Mouse (Mus musculus): ENCODE measurements around the gene Tgfb1i1.

Tgfb1i1 gene

DNA sequence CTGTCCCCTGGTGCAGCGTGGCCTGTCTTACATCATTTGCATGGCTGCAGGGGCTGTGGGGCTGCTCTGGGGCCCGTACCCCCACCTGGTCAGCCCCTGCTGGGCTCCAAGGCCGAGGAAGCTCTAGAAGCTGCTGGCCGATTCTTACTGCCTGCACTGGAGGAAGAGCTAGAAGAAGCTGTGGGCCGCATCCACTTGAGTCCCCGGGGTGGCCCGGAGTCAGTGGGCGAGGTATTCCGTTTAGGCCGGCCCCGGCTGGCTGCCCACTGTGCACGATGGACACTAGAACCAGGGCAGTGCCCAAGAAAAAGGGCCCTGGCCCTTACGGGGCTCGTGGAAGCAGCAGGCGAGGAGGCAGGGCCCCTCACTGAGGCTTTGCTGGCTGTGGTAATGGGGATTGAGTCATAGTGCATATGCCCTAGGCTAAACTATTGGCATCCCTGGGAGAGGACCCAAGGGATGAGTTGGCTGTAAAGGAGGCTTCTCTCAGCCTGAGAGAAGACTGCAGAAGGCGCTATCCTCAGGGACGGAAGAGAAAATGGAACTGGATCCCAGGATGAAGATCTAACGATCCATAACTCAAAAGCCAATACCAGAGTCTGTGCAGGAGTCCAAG lies 2.1 kb upstream of the Tgfb1i1 start:
- no peak for DNase-seq (ENCODE audit: low read depth, low spot score)

DNA sequence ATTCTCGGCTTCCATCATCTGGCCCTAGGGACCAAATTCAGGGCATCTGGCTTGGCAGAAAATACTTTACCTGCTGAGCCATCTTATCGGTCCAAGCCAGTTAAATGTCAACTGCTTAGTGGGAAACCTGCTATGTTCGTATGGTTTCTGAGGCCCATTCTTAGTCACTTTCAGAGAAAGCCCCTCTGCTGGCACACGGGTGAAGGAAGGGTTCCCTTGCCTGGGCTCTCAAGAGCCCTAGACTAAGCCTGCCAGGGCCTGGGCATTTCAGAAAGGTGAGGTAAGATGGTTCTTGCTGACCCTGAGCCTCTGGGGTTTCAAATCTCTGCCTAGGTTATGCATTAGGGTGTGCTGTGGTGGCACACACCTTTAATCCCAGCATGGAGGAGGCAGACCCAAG lies 1.1 kb upstream of the Tgfb1i1 start:
- no peak for DNase-seq (ENCODE audit: low read depth, low spot score)

DNA sequence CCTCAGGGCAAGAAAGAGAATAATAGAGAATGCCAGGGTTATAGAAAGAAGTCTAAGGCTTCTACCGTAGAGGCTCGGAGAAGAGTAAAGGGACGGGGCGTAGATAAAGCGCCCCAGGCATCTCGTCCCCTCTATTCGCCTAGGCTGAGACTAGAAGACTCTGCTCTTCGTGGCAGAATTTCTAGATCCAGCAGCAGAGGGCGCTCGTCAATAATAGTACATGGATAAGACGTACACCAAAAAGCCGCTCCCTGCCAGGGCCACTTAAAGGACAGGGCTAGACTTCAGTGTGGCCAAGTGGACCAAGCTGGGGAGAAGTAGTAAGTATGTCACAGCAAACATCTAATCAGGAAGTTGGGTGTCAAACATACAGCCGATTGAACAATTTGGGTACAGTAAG lies 831 bp downstream of the Tgfb1i1 start:
- peak; percentile 71 for DNase-seq (ENCODE audit: low read depth, low spot score)

DNA sequence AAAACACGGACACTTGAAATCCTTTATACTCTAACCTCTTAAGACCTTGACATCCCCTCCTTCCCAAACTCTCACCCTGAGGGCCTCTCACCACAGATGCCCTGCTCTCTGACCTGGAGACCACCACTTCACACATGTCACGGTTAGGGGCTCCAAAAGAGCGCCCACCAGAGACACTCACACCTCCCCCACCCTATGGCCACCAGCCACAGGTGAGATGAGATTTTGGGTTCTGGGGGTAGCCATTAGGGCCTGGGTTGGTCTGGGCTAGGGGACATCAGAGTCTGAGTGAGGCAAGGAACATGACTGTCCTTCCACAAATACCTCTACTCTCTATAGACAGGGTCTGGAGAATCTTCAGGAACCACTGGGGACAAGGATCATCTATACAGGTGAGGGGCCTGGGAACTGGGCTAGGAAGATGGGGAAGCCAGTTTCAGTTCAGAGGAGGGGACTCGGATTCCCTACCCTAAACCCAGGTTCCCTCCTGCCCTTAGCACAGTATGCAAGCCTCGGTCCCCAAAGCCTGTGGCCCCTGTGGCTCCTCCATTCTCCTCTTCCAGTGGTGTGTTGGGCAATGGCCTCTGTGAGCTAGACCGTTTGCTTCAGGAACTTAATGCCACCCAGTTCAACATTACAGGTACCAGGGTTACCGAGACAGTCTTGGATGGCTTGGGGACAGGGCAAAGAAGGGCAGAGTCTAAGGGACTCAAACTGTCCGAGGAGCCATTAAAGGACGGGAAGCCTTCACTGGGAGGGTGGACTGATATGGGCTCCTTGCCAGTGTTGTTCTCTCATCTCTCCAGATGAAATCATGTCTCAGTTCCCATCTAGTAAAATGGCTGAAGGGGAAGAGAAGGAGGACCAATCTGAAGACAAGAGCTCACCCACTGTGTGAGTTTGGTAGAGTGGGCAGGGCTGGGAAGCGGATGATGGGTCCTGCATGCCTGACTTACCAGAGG lies 1.8 kb downstream of the Tgfb1i1 start:
- no peak for DNase-seq (ENCODE audit: low read depth, low spot score)

DNA sequence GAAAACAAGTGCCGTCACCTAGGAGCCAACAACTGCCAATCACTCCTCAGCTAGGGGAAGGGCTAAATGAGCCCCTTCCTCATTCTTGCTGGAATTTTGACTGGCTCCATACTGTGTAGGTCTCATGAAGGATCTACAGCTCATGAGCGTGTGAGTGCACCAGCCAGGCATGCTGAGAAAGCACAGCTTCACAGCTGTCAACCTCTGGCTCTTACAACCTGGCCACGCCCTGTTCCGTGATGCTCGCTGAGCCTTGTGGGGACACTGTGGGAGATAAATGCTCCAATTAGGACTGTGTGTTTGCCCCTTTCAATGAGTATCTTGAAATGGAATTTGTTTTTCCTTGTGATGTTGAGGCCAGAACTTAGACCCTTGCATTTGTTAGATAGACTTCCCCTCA lies 3.4 kb downstream of the Tgfb1i1 start:
- no peak for DNase-seq (ENCODE audit: low read depth, low spot score)

DNA sequence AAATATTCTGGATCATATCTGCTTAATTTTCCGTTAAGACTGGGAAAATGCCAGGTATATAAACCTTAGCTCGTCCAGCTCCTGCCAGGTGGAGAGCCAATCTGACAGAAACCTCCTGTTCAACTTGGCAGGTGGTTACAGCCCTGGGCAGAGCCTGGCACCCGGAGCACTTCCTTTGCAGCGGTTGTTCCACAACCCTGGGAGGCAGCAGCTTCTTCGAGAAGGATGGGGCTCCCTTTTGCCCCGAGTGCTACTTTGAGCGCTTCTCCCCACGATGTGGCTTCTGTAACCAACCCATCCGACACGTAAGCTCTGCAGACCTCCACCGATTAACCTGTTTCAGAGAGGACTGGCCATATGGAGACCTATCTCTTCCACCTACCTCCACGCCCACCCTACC lies 5.3 kb downstream of the Tgfb1i1 start:
- no peak for DNase-seq (ENCODE audit: low read depth, low spot score)

DNA sequence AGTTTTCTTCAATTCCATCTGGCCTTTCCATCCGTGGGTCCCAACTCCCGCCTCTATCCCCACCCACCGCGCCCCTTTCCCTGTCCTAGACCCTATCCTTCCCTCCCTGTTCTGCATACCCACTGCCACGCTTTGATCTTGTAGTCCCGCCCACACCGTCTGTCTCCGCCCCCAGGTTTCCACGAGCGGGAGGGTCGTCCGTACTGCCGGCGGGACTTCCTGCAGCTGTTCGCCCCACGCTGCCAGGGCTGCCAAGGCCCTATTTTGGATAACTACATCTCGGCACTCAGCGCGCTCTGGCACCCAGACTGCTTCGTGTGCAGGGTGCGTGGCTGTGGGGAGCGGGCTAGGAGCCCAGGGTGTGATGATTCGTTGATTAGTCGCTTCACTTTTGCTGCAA lies 6.0 kb downstream of the Tgfb1i1 start:
- DNase-seq (ENCODE audit: low read depth, low spot score) = peak; percentile 63

DNA sequence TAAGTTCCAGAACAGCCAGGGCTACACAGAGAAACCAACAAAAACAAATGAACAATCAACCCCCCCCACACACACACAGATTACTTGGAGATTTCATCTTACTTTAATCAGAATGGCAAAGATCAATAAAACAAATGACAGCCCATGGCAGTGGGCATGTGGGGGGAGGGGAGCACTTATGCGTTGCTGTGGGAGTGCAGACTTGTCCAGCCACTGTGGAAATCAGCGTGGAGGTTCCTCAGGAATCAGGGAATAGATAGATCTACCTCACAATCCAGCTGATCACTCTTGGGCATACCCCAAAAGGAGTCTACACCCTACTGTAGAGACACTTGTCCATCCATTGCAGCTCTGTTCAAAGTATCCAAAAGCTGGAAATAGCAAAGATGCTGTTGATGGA lies 8.4 kb downstream of the Tgfb1i1 start:
- DNase-seq (ENCODE audit: low read depth, low spot score) = no peak

DNA sequence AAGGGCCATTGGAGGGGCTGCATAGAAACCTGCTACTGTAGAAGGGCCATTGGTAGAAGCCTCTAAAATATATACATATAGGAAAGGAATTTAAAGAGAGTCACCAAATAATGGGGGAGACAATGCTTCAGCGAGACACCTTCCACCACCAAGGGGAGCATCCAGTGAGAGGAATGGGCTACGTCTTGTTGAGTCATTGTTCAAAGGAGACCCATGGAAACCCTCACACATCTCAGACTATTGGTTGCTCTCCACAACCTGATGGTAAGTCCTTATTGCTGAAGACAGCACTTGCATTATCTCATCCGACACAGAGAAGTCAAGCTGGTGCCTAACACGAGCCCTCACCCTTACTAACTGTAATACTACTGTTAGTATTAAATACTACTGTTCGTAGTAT lies 9.1 kb downstream of the Tgfb1i1 start:
- no peak for DNase-seq (ENCODE audit: low read depth, low spot score)

DNA sequence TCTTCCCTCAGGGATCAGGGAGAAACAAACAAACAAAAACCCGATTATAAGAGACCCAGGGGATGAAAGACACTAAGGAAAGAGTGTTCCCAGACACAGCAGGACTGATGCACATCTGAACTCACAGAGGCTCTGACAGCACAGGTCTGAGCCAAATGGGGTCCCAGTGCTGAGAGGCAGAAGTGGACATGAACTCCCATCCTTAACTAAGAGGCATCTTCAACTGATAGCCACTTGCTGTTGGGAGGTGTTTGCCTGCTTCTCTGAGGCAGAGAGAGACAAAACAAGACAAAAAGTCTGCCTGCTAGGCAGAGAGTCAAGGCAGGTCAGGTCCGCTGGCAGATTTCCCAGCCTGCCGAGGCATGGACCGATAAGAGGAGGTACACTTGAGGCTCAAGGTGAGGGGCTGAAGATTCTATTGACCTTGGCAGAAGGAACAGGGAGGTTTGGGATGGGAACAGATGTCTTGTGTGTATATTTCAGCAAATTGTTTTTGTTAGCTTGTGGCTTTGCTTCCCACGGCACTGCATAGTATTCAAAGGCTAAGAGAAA lies 10.2 kb downstream of the Tgfb1i1 start:
- no peak for DNase-seq (ENCODE audit: low read depth, low spot score)

DNA sequence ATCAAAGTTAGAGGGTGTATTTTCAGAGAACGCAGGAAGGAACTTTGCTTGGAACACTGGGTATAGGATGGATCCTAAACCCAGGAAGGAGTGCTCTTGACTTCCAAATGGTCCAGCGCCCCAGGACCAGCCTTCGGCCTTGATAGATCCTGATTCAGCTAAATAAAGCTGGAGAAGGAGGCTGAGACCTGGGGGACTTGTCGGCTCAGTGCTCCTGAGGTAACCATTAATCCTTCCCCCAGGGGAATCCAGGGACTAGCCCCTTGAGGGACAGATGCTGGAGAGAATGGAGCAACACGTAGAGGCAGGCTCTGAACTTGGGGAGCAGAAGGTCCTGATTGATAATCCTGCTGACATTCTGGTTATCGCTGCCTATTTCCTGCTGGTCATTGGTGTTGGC lies 18.8 kb downstream of the Tgfb1i1 start, which contains the start of gene Slc5a2:
Slc5a2 (plus strand) TSS at position 247 of the 400 bp plus-strand sequence.
- DNase-seq (ENCODE audit: low read depth, low spot score) = no peak

DNA sequence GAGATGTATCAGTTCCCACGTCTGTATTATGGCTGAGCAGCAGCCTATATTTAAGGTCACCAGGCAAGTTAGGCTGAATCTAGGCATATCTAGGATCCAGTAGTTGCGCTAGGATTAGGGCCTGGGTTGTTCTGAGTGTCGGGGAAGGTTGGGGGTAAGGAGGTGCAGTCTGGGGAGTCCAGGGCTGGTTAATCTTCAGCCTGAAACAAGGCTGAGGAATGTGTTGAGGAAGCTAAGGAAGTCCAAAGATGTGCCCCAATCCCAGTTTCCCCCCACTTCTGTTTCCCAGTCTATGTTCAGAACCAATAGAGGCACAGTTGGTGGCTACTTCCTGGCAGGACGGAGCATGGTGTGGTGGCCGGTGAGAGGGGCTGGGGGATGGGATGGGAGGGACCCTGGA lies 19.4 kb downstream of the Tgfb1i1 start:
- no peak for DNase-seq (ENCODE audit: low read depth, low spot score)

DNA sequence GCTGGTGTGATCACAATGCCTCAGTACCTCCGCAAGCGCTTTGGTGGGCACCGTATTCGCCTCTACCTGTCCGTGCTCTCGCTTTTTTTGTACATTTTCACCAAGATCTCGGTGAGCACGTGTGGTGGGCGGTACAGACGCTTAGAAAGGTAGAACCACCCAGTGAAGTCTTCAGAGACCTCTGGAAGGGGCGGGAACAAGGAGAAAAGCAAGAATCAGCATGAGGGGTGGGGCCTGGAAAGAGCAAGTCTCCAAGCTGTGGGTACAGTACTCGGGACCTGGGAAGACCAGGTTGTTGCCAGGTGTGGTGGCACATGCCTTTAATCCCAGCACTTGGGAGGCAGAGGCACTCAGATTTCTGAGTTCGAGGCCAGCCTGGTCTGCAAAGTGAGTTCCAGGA lies 20.8 kb downstream of the Tgfb1i1 start:
- no peak for DNase-seq (ENCODE audit: low read depth, low spot score)

DNA sequence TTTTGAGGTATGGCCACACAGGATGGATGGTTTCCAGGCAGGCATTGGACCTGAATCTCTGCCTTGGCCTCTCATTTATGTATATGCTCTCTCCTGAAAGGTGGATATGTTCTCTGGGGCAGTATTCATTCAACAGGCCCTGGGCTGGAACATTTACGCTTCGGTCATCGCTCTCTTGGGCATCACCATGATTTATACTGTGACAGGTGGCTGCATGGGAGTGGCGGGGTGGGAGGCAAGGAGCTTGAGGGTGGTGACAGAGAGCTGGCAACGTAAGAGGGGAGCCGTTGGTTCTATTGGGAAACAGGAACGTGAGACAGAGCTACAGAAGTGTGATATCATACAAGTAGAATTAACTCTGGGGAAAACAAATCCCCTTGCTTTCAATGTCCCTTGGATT lies 21.2 kb downstream of the Tgfb1i1 start:
- no peak for DNase-seq (ENCODE audit: low read depth, low spot score)

DNA sequence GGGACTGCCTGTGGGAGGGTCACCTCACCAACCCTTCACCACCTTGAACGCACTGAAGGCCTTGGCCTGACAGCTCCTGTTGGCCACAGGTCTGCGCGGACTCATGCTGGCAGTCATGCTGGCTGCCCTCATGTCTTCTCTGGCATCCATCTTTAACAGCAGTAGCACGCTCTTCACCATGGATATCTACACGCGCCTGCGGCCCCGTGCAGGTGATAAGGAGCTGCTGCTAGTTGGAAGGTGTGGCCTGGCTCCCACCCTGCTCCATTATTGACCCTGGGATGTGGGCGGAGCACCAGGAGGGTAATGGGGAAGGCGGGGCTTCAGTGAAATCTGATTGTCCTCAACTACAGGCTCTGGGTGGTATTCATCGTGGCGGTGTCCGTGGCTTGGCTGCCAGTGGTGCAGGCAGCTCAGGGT lies 23.8 kb downstream of the Tgfb1i1 start:
- no peak for DNase-seq (ENCODE audit: low read depth, low spot score)

DNA sequence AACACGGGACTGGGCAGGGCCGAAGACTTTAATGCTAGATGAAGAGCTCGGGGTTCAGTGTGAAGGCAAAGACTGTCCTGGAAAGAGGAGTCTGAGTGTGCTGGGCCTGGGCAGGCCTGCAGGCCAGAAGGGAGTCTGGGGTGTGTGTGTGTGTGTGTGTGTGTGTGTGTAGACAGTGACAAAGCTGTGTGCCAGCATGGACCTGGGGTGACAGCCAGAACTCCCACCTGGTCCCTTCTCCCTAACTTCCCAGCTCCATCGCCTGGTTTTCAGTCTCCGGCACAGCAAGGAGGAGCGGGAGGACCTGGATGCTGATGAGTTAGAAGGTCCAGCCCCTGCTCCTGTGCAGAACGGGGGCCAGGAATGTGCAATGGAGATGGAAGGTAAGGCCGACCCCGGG lies 24.9 kb downstream of the Tgfb1i1 start:
- DNase-seq (ENCODE audit: low read depth, low spot score) = no peak

DNA sequence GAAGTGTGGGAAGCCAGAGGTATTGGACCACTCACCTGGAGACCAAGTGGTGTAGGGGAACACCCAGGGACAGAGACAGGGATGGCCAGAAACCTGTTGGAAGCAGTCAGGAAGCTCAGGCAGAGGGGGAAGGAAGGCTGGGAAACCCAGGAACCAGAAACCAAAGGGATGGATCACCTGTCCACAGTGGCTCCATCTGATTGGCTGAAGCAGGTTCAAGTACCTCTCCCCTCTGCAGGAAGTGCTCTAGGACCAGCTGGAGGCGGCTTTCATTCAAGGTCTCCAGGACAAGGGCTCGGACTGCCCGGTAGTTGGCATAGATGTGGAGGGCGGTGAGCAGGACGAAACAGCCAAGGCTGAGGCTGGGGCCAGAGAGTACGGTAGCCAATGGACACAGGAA lies 29.4 kb downstream of the Tgfb1i1 start:
- DNase-seq (ENCODE audit: low read depth, low spot score) = no peak

DNA sequence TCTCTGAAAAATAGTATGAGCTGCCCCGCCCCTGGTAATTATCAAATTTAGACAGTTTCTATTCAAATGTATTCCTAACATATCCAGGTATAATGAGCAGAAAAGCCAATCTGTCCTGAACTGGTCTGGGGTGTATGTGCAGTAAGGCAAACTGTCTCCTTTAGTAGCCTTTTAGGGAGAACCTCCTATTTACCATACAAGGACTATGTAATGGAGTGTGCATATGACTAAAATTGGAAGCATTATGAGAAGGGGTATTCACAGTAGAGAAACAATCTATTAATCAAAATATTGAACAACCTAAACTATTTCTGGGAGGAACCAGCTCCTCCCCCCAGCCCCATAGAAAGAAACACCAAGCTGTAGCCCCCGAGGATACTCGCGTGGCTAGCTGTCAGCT lies 33.1 kb downstream of the Tgfb1i1 start:
- DNase-seq (ENCODE audit: low read depth, low spot score) = no peak

DNA sequence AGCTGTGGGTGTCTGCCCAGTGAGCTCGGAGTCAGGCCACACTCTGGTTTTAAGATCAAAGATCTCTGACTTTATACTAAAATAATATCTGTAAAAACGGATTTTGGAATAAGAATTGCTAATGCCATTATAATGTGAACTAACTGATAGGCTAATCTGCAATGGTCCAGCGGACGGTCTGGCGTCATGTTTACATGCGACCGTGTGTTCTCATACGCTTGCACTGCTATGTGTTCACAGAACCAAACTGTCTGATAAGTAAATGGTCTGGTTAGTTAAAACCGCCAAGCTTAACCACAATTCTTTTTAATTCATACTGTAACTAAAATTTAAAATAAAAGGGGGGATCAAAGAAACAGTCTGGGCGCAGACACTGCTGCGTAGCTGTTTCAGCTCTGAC lies 35.2 kb downstream of the Tgfb1i1 start:
- no peak for DNase-seq (ENCODE audit: low read depth, low spot score)

DNA sequence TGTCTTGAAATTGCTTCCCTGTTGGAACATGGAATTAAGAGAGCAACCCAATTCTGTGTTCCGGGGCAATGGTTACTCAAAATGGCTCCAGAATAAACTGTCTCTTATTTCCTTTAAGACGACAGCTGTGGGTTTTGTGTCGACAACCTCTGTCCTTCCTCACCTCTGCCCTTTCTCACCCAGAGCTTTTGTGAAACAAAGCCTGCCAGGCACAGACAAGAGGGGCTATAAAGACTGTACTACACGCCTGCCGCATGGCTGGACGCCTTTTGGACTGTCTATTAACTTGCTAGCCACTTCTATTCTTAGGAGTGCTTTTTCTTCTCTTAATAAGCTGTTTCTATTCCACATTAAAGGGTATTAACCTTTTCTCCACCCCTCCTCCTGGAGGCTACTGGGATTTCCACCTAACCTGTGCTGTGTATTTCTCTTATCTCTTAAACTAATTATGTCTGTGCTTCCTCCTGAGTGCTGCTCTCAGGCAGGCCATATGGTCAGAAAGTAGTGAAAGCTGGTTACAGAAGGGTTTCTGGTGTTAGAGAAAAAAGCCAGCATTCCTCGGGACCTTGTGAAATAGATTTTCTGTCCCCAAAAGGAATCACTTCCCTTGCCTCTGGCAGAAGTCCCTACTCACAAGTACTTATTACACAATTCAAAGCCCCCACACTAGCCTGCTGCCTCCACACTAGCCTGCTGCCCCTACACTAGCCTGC lies 36.1 kb downstream of the Tgfb1i1 start:
- no peak for DNase-seq (ENCODE audit: low read depth, low spot score)

DNA sequence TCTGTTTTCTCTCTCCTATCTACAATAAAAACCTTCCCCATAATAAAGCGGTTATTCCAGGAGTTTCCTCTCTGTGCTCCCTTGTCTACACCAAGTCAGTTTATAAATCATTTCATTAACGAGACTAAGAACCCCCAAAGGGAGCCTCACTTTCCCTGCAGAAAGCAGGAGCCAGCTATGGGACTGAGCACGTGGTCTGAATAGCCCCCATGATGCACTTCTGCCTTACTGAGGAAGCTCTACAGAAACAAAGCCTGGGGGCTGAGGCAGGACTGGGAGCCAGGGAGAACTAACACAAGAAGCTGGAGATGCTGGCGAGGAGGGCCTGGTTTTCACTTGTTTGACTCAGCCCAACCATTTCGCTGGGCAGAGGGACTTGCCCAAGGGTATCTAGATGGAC lies 37.4 kb downstream of the Tgfb1i1 start:
- DNase-seq (ENCODE audit: low read depth, low spot score) = no peak

DNA sequence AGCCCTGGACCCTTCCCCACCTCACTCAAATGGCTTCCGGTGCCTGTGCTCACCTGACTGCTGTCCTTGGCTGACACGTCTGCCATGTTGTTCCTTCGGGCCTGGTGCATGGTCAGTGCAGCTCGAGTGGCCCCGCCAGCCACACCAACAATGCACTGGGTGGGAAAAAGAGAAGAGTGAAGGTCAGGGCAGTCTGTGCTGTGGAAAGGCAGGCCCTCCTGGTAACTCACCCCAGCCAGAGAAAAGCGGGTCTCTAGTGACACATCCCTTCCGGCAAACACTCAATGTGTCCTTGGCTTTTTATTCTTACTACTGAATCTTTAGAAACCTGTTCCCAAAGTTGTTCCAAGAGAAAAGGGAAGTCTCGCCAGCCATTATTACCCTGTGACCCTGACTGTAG lies 38.4 kb downstream of the Tgfb1i1 start:
- DNase-seq (ENCODE audit: low read depth, low spot score) = no peak

All from CD4-positive helper T cell, adult 2 months (primary cell).